17 mouse cellular contexts compared by ENCODE assay signal in genomic region chr8:72333429-72334143, GRCm38 (mm10). TPM values are rescaled to one million over a fixed set of nuclear protein-coding genes. Genes with fewer than 3 reads are reported as not detected.
DNase-seq lines count a peak whose midpoint lies in the region; ATAC-seq lines count a peak whose summit lies in the region.
"Had no signal": no experiment of that assay in that cellular context is flagged by ENCODE, and none has a peak within 500 bp of the region (broad histone marks: within the 10 kb centered on the region; RNA-seq: fewer than 3 reads in every experiment).

No protein-coding gene starts in this region.

- peak; percentile 38; the same call in 1 of the 2 replicates for ATAC-seq in common myeloid progenitor, adult 5-6 weeks (replicated peaks; ENCODE audit: low read depth, poor library complexity, severe bottlenecking)
- ATAC-seq in megakaryocyte, adult 5-6 weeks (ENCODE audit: poor library complexity, severe bottlenecking): peak; percentile 45; the same call in 1 of the 2 replicates
- ATAC-seq: forebrain, embryonic 15.5 days; hindbrain, postnatal 0 days; intestine, embryonic 16.5 days had no signal

- DNase-seq in kidney, postnatal 14 days: peak; percentile 14
- DNase-seq in kidney, adult 11 months: no peak
- DNase-seq in ES-CJ7 (ENCODE audit: low read depth, low spot score): peak; percentile 88
- no peak for DNase-seq in cerebellum, adult 8-10 months
- DNase-seq in cerebellum, postnatal 25 days: no peak
- DNase-seq: cerebellum, adult 18-20 months; cerebellum, postnatal 36 days; gastrocnemius, postnatal 14 days; heart, adult 11 months; heart, postnatal 14 days; right cerebral cortex, postnatal 25 days; spleen, adult 18-20 months had no signal

RNA-seq across cellular contexts. Expression of gene Klf2, which starts 14.8 kb away (rescaled TPM):
- 7.2 and 7.6 TPM in 2 replicates for total RNA-seq in common myeloid progenitor, adult 5-6 weeks (2017)
- total RNA-seq in megakaryocyte, adult 5-6 weeks (2015): 70.6 and 72.1 TPM in 2 replicates
- 18.9 and 25.5 TPM in 2 replicates for total RNA-seq in megakaryocyte, adult 5-6 weeks (2017)

RNA-seq across cellular contexts. Expression of gene Gm10282, which starts 28.5 kb away (rescaled TPM):
- 51.2 and 57.6 TPM in 2 replicates for total RNA-seq in common myeloid progenitor, adult 5-6 weeks (2017)
- 40.0 and 43.6 TPM in 2 replicates for total RNA-seq in megakaryocyte, adult 5-6 weeks (2015)
- total RNA-seq in megakaryocyte, adult 5-6 weeks (2017): 40.6 and 43.1 TPM in 2 replicates

Comparison
In these comparisons a context has a peak if more than half of its experiments do, and no peak if none do; other contexts are left out.
1. DNase-seq: peak in kidney, postnatal 14 days (single experiment) and ES-CJ7 (single experiment); none in kidney, adult 11 months (single experiment), cerebellum, adult 8-10 months (single experiment) and cerebellum, postnatal 25 days (0 of 2).